Mouse (Mus musculus): ENCODE data around the gene Tedc1.
"Not testable (repeated sequence)": the region's sequence is repeated elsewhere in the genome, so short reads cannot be mapped to it uniquely, and the experiment has no call there.

Tedc1 gene

DNA sequence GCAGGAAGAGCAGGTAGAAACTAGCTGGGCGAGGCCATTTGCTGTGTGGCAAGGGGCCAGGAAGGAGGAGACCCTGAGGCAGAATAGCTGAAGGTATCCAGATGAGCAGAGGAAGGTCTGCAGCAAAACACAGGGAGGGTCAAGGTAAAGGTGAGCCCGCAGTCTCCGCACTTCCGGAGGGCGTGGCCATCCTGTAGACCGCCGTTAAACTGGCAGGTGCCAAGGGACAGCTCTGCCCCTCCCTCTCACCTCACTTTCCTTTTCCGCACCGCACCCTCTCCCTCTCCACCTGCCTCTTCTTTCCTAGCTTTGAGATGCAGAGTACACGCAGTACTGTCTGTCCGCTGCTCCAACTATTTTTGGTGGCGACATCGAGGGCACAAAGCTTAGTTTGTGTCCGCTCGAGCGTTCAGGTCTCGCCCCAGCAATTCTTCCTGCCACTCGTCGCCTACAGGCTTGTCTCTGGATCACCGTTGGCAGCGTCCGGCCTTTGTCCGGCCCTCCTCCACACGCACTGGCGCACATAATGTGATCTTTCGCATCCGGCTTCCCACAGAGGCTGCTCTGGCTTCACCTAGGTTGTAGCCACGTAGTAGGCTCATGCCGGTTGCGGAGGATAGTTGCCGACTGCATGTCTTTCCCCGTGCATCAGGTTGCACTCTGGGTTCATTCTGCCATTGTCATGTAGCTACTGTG, 997 bp upstream of the Tedc1 start:
- DNase-seq = peak; percentile 70

GRCm38 (mm10) chr12:113156540-113156929, 314 bp downstream of the Tedc1 start:
- DNase-seq = no peak

- no peak for DNase-seq
Measured at GRCm38 (mm10) chr12:113157002-113157401, 781 bp downstream of the Tedc1 start.

GRCm38 (mm10) chr12:113157521-113157920, 1.3 kb downstream of the Tedc1 start:
- no peak for DNase-seq

GRCm38 (mm10) chr12:113157971-113158370, 1.8 kb downstream of the Tedc1 start:
- no peak for DNase-seq

DNA sequence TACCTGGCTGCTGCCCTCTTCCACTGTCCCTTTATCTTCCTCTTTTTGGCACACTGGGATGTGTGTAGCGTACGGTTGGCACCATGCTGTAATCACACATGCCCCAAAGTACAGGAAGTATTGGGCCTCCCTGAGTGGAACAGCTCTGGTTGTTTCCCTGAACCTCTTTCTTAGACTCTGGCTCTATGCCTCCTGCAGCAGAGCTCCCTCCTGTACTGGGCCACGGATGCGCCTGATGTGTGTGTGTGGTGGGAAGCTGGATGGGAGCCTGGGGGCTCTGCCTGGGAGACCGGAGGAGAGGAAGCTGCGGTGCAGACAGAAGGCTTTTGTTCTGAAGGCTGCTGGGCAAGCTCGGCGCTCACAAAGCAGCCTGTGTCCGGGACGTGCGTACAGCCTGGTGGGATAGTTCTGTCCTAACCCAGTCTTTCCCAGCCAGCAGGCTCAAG, 7.4 kb downstream of the Tedc1 start:
- no peak for DNase-seq

- DNase-seq = no peak
Measured at GRCm38 (mm10) chr12:113168031-113168536, 11.9 kb downstream of the Tedc1 start.

- DNase-seq = no peak
Measured at GRCm38 (mm10) chr12:113176960-113177725, 20.9 kb downstream of the Tedc1 start.

DNA sequence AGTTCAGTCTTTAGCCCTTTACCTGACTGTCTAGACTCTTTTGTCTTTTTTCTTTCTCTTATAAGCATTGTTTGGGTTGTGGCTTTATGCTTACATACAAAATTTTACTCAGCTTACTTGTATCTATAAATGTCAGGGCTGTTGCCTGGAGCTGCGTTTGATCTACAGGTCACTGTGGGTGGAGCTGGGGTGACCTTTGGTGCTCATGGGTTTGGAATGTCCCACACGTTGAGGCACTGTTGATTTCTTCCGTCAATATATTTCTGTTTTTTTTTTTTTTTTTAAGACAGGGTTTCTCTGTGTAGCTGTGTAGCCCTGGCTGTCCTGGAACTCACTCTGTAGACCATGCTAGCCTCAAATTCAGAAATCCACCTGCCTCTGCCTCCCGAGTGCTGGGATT, 24.8 kb downstream of the Tedc1 start:
- DNase-seq = no peak

DNA sequence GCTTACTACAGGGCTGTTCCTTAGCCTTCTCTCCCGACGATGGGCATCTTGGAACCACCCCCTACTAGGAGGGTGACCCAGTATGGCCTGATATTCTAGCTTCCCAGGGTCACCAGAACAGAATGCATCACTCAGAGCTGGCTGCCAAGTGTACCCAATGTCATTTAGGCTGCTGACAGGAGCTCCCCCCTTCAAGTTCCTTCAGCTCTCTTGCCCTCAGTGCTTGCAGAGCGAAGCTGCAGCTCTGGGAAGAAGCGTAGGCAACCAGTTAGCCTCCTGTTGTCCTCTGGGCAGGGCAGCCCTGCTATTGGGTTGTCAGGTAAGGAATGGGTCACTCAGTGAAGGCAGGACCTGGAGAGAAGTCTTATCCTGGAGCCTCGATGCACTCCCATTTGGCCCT, 28.7 kb downstream of the Tedc1 start:
- no peak for DNase-seq

DNA sequence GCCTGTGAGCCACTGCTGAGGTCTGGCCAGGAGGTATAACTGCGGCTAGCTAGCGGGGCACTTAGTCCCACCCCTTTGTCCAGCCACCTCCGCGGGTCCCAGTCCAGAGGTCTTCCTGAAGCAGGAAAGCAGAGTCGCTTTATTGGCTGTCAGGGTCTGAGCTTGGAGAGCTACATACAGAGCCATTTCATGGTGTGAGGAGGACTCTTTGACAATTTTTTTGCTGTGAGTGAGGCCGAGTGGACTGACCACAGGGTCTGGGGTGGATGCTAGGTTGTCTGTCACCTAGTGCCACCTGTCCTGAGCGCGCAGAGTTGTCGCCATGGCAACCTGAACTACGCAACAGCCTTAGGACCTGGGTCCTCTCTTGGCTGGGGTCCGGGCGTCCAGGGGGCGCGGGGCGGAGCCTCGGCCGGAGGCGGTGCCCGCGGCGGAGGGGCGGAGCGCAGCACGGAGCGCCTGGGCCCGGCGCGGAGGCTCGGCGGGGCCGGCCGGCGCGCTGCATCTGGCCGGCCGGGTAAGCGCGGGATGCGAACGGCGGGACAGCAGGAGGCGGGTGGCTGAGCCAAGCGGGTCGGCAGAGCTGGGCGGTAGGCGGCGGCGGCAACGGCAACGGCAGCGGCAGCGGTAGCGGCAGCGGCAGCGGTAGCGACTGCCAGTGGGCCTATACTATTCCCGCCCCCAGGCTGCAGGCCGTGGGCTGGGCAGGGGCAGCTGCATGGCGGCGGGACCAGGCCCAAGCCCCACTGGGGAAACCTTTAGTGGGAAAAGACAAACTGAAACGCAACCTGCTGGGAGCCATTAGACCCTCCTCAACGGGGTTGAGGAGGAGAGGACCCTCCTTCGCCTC, 29.4 kb downstream of the Tedc1 start, which contains the start of gene Tmem121:
Gene Tmem121 (plus strand): TSS at position 489 of the 850 bp plus-strand sequence.
- no peak for DNase-seq

DNA sequence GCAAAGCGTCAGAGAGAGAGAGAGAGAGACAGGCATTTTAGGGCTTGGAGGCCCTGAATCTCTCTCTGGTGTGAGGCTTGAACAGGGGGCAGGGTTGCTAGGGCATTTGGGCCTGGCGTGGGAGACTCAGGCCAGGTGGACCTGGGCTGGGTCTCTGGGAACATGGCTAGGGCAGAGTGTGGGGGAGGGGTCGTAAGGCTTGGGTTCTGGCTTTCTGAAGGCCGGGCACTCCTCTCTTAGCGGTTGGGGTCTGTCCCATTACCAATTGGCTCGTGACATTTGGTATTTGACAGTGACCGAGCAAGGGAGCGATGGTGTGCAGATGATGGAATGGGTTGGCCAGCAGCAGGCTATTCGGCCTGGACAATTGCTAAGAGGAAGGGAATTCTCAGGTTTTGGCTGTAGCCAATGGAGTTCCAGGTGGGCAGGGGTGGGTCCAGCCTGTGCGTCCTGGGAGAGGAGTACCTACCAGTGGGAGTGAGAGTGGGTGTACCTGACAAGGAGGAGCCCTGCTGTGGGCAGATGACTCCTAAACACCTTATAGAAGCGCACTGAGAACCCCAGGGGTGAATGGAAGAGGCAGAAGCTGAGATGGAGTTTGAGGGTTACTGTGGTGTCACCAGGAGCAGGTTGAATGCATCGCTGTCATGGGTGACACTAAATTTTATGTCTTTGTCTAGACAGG, 30.2 kb downstream of the Tedc1 start:
- DNase-seq = no peak

GRCm38 (mm10) chr12:113187011-113187375, 30.8 kb downstream of the Tedc1 start:
- no peak for DNase-seq

DNA sequence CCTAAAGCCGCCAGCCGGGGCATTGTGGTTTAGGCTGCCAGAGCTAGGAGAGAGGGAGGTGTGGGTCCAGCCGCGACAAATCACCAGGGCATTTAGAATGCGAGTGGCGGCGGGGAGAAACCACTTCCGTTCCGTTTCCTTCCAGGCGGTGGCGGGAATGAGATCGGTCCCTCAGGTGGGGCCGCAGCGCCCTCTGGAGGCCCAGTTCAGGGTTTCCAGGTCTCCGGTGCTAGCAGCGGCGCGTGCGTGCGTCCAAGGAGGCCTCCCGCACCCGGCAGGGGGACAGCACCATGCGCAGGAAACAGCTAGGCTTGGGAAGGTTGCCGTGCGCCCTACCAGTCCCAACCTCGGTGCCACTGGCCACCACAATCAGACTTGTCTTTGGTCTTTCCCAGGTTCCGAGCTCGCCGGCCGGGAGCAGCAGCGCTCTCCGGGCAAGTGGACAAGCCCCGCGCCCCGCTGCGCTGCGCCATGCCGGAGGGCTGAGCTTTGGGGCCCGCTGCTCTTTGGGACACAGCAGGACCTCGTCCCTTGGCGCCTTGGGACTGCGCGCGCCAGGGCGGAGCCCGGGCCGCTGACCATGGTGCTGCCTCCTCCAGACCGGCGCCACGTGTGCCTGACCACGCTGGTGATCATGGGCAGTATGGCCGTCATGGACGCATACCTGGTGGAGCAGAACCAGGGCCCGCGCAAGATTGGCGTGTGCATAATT, 31.5 kb downstream of the Tedc1 start:
- DNase-seq = peak; percentile 30

DNA sequence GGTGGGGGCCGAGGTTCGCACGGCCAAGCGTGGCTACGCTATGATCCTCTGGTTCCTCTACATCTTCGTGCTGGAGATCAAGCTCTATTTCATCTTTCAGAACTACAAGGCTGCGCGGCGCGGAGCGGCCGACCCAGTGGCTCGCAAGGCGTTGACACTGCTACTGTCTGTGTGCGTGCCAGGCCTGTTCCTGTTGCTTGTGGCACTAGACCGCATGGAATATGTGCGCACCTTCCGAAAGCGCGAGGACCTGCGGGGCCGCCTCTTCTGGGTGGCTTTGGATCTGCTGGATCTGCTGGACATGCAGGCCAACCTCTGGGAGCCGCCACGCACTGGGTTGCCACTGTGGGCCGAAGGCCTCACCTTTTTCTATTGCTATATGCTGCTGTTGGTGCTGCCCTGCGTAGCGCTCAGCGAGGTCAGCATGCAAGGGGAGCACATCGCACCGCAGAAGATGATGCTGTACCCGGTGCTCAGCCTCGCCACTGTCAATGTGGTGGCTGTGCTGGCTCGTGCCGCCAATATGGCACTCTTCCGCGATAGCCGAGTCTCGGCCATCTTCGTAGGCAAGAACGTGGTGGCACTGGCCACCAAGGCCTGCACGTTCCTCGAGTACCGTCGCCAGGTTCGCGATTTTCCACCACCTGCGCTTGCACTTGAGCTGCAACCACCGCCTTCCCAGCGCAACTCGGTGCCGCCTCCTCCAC, 32.3 kb downstream of the Tedc1 start:
- DNase-seq = no peak

DNA sequence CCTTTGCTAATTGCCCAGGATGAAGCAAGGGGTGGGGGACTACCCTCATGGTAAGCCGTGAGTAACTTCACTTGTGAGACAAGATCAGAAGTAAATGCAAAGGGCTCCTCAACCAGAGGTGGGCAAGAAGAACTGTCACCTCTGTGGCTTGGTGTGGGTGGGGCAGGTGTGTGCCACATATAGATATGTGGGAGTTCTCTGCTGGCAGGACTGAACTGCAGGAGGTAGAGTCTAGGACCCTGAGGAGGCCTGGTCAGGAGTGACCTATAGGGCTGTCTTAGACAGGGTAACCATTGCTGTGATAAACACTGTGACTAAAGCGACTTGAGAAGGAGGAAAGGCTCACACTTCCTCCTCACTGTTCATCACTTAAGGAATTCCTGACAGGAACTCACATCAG, 37.2 kb downstream of the Tedc1 start:
- no peak for DNase-seq

- DNase-seq = not testable (repeated sequence)
Measured at GRCm38 (mm10) chr12:113199132-113199531, 42.9 kb downstream of the Tedc1 start.

DNA sequence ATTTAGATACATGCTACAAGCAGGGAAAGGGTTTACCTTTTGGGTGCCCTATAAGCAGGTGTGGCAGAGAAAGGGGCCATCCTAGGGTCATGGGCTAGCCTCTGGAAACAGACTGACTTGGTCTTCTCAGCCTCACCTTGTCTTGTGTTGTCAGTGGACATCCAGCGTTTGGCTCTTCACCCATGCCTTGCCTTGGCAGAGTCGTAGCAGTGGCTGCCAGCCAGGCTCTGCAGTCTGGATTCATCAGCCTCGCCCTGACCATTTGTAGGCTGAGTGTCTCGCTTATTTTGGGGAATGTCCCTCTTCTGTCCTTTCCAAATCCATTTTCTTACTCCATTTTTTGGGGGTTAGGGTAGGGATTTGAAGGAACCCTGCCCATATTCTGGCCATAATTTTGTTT, 45.1 kb downstream of the Tedc1 start:
- no peak for DNase-seq

DNA sequence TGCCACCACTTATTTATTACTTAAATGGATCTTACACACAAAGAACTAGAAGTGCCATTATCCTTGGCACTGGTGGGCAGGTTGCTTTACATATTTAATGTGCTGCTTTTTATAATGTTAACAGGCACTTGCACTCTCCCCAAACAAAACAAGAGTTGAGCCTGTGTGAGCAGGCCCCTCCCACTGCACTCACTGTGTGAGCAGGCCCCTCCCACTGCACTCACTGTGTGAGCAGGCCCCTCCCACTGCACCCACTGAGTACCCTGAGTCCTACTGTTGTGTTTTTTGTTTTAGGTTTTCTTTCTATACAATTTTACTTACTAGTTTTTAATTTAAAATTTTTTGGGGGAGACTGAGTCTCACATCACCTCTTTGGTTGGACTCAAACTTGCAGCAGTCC, 45.8 kb downstream of the Tedc1 start:
- DNase-seq = no peak

GRCm38 (mm10) chr12:113203522-113203921, 47.3 kb downstream of the Tedc1 start:
- DNase-seq = no peak

GRCm38 (mm10) chr12:113205251-113205942, 49.2 kb downstream of the Tedc1 start:
- DNase-seq = no peak

Data from kidney, adult 11 months (tissue).